ENCODE assay signal across 17 mouse cellular contexts in genomic region chr15:78750608-78751350, GRCm38 (mm10). TPM values are rescaled to one million over a fixed set of nuclear protein-coding genes. Genes with fewer than 3 reads are reported as not detected.
DNase-seq lines count a peak whose midpoint lies in the region; ATAC-seq lines count a peak whose summit lies in the region.
"Had no signal": no experiment of that assay in that cellular context is flagged by ENCODE, and none has a peak within 500 bp of the region (broad histone marks: within the 10 kb centered on the region; RNA-seq: fewer than 3 reads in every experiment).

No protein-coding gene starts in this region.

- no peak overlapping the region for H3K4me2 ChIP-seq in embryonic facial prominence, embryonic 11.5 days (ENCODE audit: low read depth, low read length)
- H3K4me2 ChIP-seq in midbrain, embryonic 14.5 days (ENCODE audit: low read length) = no peak overlapping the region
- H3K4me2 ChIP-seq: heart, embryonic 15.5 days; limb, embryonic 13.5 days had no signal

- 0 out of 2 replicates have a peak, but pooled peaks have one; percentile 24 for ATAC-seq in embryonic facial prominence, embryonic 11.5 days (replicated peaks; ENCODE audit: insufficient number of reproducible peaks, low FRiP score, low TSS enrichment, low read depth)
- no peak; the same call in 1 of the 2 replicates for ATAC-seq in midbrain, embryonic 14.5 days (ENCODE audit: low FRiP score, low TSS enrichment)
- ATAC-seq: CD4-positive, CD25-positive, alpha-beta regulatory T cell, adult 4 months had no signal

- no peaks in the 10 kb centered on the region for H3K4me1 ChIP-seq in embryonic facial prominence, embryonic 11.5 days (ENCODE audit: control insufficient read depth, insufficient read depth, low read length)
- H3K4me1 ChIP-seq in embryonic facial prominence, embryonic 10.5 days = peaks cover 25% of the 10 kb centered on the region
- peaks cover 14% of the 10 kb centered on the region; the same call in 1 of the 2 replicates for H3K4me1 ChIP-seq in midbrain, embryonic 14.5 days (ENCODE audit: control insufficient read depth, insufficient read depth, low read length)
- H3K4me1 ChIP-seq: heart, embryonic 15.5 days; limb, embryonic 13.5 days had no signal

- DNase-seq in embryonic facial prominence, embryonic 11.5 days (ENCODE audit: low spot score) = no peak
- DNase-seq in embryonic facial prominence, embryonic 10.5 days (ENCODE audit: low spot score) = no peak
- DNase-seq in retina, postnatal 1 day = peak; percentile 72
- DNase-seq in retina, embryonic 14.5 days (ENCODE audit: low spot score) = no peak
- no peak for DNase-seq in midbrain, embryonic 14.5 days
- no peak for DNase-seq in embryo, embryonic 11 days
- DNase-seq in cerebellum, postnatal 4 days (ENCODE audit: low spot score in 2 of 2) = no peak
- DNase-seq in embryo, embryonic 10.5 days (ENCODE audit: low spot score) = no peak
- DNase-seq: cerebellum, adult 9-10 months; kidney, adult 9 months; layer of hippocampus, adult 9-11 months; right cerebral cortex, postnatal 14 days had no signal

- no peak overlapping the region for H3K27ac ChIP-seq in embryonic facial prominence, embryonic 11.5 days (replicated peaks; ENCODE audit: low read depth, low read length)
- H3K27ac ChIP-seq in embryonic facial prominence, embryonic 10.5 days (replicated peaks) = no peak overlapping the region
- H3K27ac ChIP-seq in midbrain, embryonic 14.5 days (replicated peaks; ENCODE audit: low read depth, low read length) = peak overlapping the region; percentile 38; the same call in 1 of the 2 replicates
- H3K27ac ChIP-seq: heart, embryonic 15.5 days; limb, embryonic 13.5 days; liver, embryonic 14.5 days had no signal

- H3K9me3 ChIP-seq in embryonic facial prominence, embryonic 11.5 days (replicated peaks; ENCODE audit: control insufficient read depth, low read length) = no peaks in the 10 kb centered on the region
- no peaks in the 10 kb centered on the region for H3K9me3 ChIP-seq in embryonic facial prominence, embryonic 10.5 days
- no peaks in the 10 kb centered on the region for H3K9me3 ChIP-seq in midbrain, embryonic 14.5 days (ENCODE audit: control insufficient read depth, low read length)
- H3K9me3 ChIP-seq: heart, embryonic 15.5 days; limb, embryonic 13.5 days had no signal

- no peak overlapping the region for H3K9ac ChIP-seq in embryonic facial prominence, embryonic 11.5 days (replicated peaks; ENCODE audit: low read length)
- H3K9ac ChIP-seq in midbrain, embryonic 14.5 days (replicated peaks; ENCODE audit: low read length) = no peak overlapping the region
- H3K9ac ChIP-seq: heart, embryonic 15.5 days; limb, embryonic 13.5 days; liver, embryonic 14.5 days had no signal

- no peaks in the 10 kb centered on the region for H3K36me3 ChIP-seq in embryonic facial prominence, embryonic 11.5 days (replicated peaks; ENCODE audit: control insufficient read depth, insufficient read depth, low read depth, low read length)
- no peaks in the 10 kb centered on the region for H3K36me3 ChIP-seq in embryonic facial prominence, embryonic 10.5 days (replicated peaks)
- H3K36me3 ChIP-seq in midbrain, embryonic 14.5 days (ENCODE audit: control insufficient read depth, insufficient read depth, low read length) = no peaks in the 10 kb centered on the region
- H3K36me3 ChIP-seq: G1E; heart, embryonic 15.5 days; limb, embryonic 13.5 days had no signal

- H3K4me3 ChIP-seq in embryonic facial prominence, embryonic 11.5 days (ENCODE audit: low read depth, low read length) = no peak overlapping the region
- no peak overlapping the region for H3K4me3 ChIP-seq in embryonic facial prominence, embryonic 10.5 days
- H3K4me3 ChIP-seq in midbrain, embryonic 14.5 days (replicated peaks; ENCODE audit: low read depth, low read length) = no peak overlapping the region
- H3K4me3 ChIP-seq: heart, embryonic 15.5 days; limb, embryonic 13.5 days had no signal

- no peaks in the 10 kb centered on the region for H3K27me3 ChIP-seq in embryonic facial prominence, embryonic 11.5 days (ENCODE audit: control insufficient read depth, insufficient read depth, low read length)
- no peaks in the 10 kb centered on the region for H3K27me3 ChIP-seq in embryonic facial prominence, embryonic 10.5 days (replicated peaks; ENCODE audit: low read depth, poor library complexity, severe bottlenecking)
- no peaks in the 10 kb centered on the region for H3K27me3 ChIP-seq in midbrain, embryonic 14.5 days (ENCODE audit: control insufficient read depth, insufficient read depth, low read length)
- H3K27me3 ChIP-seq: heart, embryonic 15.5 days; limb, embryonic 13.5 days had no signal

- 64% methylated on average over 6 of the region's 6 CpGs for WGBS in embryonic facial prominence, embryonic 11.5 days
- WGBS in embryonic facial prominence, embryonic 10.5 days = 61% methylated on average over 6 of the region's 6 CpGs
- WGBS in midbrain, embryonic 14.5 days = 41% methylated on average over 6 of the region's 6 CpGs

RNA-seq across cellular contexts. Expression of gene Mfng, which starts 22.5 kb away (rescaled TPM):
- 15.9 and 19.1 TPM in 2 replicates for polyA plus RNA-seq in embryonic facial prominence, embryonic 11.5 days (2014; fragmentation: Nextera tagmentation; extraction: Ambion mirVana)
- 36.4 and 39.0 TPM in 2 replicates for polyA plus RNA-seq in embryonic facial prominence, embryonic 10.5 days (2016; fragmentation: Nextera tagmentation; extraction: Ambion mirVana)
- polyA plus RNA-seq in midbrain, embryonic 14.5 days (2014; fragmentation: Nextera tagmentation; extraction: Ambion mirVana) = 16.7 and 28.0 TPM in 2 replicates
- polyA plus RNA-seq: G1E had no signal

RNA-seq across cellular contexts. Expression of gene Elfn2, which starts 32.2 kb away (rescaled TPM):
- polyA plus RNA-seq in embryonic facial prominence, embryonic 11.5 days (2014; fragmentation: Nextera tagmentation; extraction: Ambion mirVana) = 0.28 TPM in 1 of 2 replicates, not detected in the other
- 0.05 and 0.16 TPM in 2 replicates for polyA plus RNA-seq in embryonic facial prominence, embryonic 10.5 days (2016; fragmentation: Nextera tagmentation; extraction: Ambion mirVana)
- polyA plus RNA-seq in midbrain, embryonic 14.5 days (2014; fragmentation: Nextera tagmentation; extraction: Ambion mirVana) = 4.0 and 8.1 TPM in 2 replicates
- polyA plus RNA-seq: G1E; liver, embryonic 14.5 days had no signal

RNA-seq across cellular contexts. Expression of gene Card10, which starts 52.1 kb away (rescaled TPM):
- 1.8 and 2.6 TPM in 2 replicates for polyA plus RNA-seq in embryonic facial prominence, embryonic 11.5 days (2014; fragmentation: Nextera tagmentation; extraction: Ambion mirVana)
- polyA plus RNA-seq in embryonic facial prominence, embryonic 10.5 days (2016; fragmentation: Nextera tagmentation; extraction: Ambion mirVana) = 3.3 and 4.3 TPM in 2 replicates
- polyA plus RNA-seq in midbrain, embryonic 14.5 days (2014; fragmentation: Nextera tagmentation; extraction: Ambion mirVana) = 1.3 and 1.6 TPM in 2 replicates
- polyA plus RNA-seq: CD4-positive, CD25-positive, alpha-beta regulatory T cell, adult 4 months; G1E had no signal
